Mouse (Mus musculus): Measurements from ENCODE around the gene Gm38431. TPM values are rescaled to one million over a fixed set of nuclear protein-coding genes. Genes with fewer than 3 reads are reported as not detected.
"Not testable (repeated sequence)": the region's sequence is repeated elsewhere in the genome, so short reads cannot be mapped to it uniquely, and the experiment has no call there.

Gm38431 gene
- polyA plus RNA-seq, 1 experiment from 2014 or later, result 1.6 TPM

GRCm38 (mm10) chr9:21067006-21067684, 24.7 kb downstream of the Gm38431 start, which contains the start of gene Zglp1:
Gene Zglp1, minus strand, starts transcription at chr9:21067093.
- Histone ChIP-seq H3K4me1 (replicated peaks; ENCODE audit: control insufficient read depth, insufficient read depth, low read length) (peaks cover 6% of the 10 kb centered on the region), H3K27me3 (ENCODE audit: control insufficient read depth, insufficient read depth, low read length) (no peaks in the 10 kb centered on the region), H3K9ac (no peak within 1 kb of the TSS), H3K4me3 (replicated peaks; ENCODE audit: low read length) (no peak within 1 kb of the TSS), H3K9me3 (ENCODE audit: control insufficient read depth, low read length) (no peaks in the 10 kb centered on the region), H3K36me3 (replicated peaks; ENCODE audit: control insufficient read depth, insufficient read depth) (peaks cover 54% of the 10 kb centered on the region), H3K4me2 (replicated peaks) (no peak within 1 kb of the TSS), H3K27ac (no peak within 1 kb of the TSS)
- ATAC-seq (ENCODE audit: low FRiP score) (0 out of 2 replicates have a peak, but pooled peaks have one; percentile 10), DNase-seq (ENCODE audit: low spot score) (no peak)
- WGBS, result 92% methylated on average over 27 of the region's 27 CpGs

GRCm38 (mm10) chr9:21062928-21063327, 28.9 kb downstream of the Gm38431 start:
- 85% methylated on average over 2 of the region's 2 CpGs for WGBS

GRCm38 (mm10) chr9:21051578-21051977, 40.2 kb downstream of the Gm38431 start:
- no peak overlapping the region for H3K4me3 ChIP-seq (replicated peaks; ENCODE audit: low read length)
- no peaks in the 10 kb centered on the region for H3K36me3 ChIP-seq (replicated peaks; ENCODE audit: control insufficient read depth, insufficient read depth)
- 71% methylated on average over 10 of the region's 10 CpGs for WGBS
- no peak for DNase-seq (ENCODE audit: low spot score)
- no peak for ATAC-seq (ENCODE audit: low FRiP score)
- no peak overlapping the region for H3K4me2 ChIP-seq (replicated peaks)
- H3K27ac ChIP-seq, result no peak overlapping the region
- H3K9ac ChIP-seq, result no peak overlapping the region
- H3K27me3 ChIP-seq (ENCODE audit: control insufficient read depth, insufficient read depth, low read length), result no peaks in the 10 kb centered on the region
- H3K9me3 ChIP-seq (ENCODE audit: control insufficient read depth, low read length), result no peaks in the 10 kb centered on the region
- H3K4me1 ChIP-seq (replicated peaks; ENCODE audit: control insufficient read depth, insufficient read depth, low read length), result no peaks in the 10 kb centered on the region

More at GRCm38 (mm10) chr9:21062928-21063327, 28.9 kb downstream of the Gm38431 start:
- DNase-seq (ENCODE audit: low spot score) (no peak), ATAC-seq (ENCODE audit: low FRiP score) (no peak)
- H3K27me3 ChIP-seq (ENCODE audit: control insufficient read depth, insufficient read depth, low read length), result no peaks in the 10 kb centered on the region
- peaks cover 40% of the 10 kb centered on the region for H3K36me3 ChIP-seq (replicated peaks; ENCODE audit: control insufficient read depth, insufficient read depth)
- no peak overlapping the region for H3K27ac ChIP-seq
- no peak overlapping the region for H3K9ac ChIP-seq
- no peaks in the 10 kb centered on the region for H3K4me1 ChIP-seq (replicated peaks; ENCODE audit: control insufficient read depth, insufficient read depth, low read length)
- H3K4me3 ChIP-seq (replicated peaks; ENCODE audit: low read length), result no peak overlapping the region
- no peak overlapping the region for H3K4me2 ChIP-seq (replicated peaks)
- H3K9me3 ChIP-seq (ENCODE audit: control insufficient read depth, low read length), result no peaks in the 10 kb centered on the region

- Histone ChIP-seq H3K9me3 (ENCODE audit: control insufficient read depth, low read length) (no peaks in the 10 kb centered on the region), H3K4me2 (replicated peaks) (no peak overlapping the region), H3K27me3 (ENCODE audit: control insufficient read depth, insufficient read depth, low read length) (peaks cover 4% of the 10 kb centered on the region), H3K27ac (no peak overlapping the region), H3K4me1 (replicated peaks; ENCODE audit: control insufficient read depth, insufficient read depth, low read length) (no peaks in the 10 kb centered on the region), H3K36me3 (replicated peaks; ENCODE audit: control insufficient read depth, insufficient read depth) (no peaks in the 10 kb centered on the region), H3K9ac (no peak overlapping the region), H3K4me3 (replicated peaks; ENCODE audit: low read length) (no peak overlapping the region)
- ATAC-seq (ENCODE audit: low FRiP score) (no peak), DNase-seq (ENCODE audit: low spot score) (no peak)
- 81% methylated on average over 3 of the region's 3 CpGs for whole genome bisulfite sequencing
Measured at GRCm38 (mm10) chr9:21045235-21045634, 46.6 kb downstream of the Gm38431 start.

- 79% methylated on average over 1 of the region's 1 CpGs for WGBS
- not testable (repeated sequence) for H3K4me2 ChIP-seq (replicated peaks); ATAC-seq (ENCODE audit: low FRiP score); H3K4me1 ChIP-seq (replicated peaks; ENCODE audit: control insufficient read depth, insufficient read depth, low read length); H3K9me3 ChIP-seq (ENCODE audit: control insufficient read depth, low read length); H3K9ac ChIP-seq; H3K4me3 ChIP-seq (replicated peaks; ENCODE audit: low read length); H3K27me3 ChIP-seq (ENCODE audit: control insufficient read depth, insufficient read depth, low read length); H3K36me3 ChIP-seq (replicated peaks; ENCODE audit: control insufficient read depth, insufficient read depth); H3K27ac ChIP-seq; DNase-seq (ENCODE audit: low spot score)
Measured at GRCm38 (mm10) chr9:21044785-21045184, 47.0 kb downstream of the Gm38431 start.

- Histone ChIP-seq H3K36me3 (replicated peaks; ENCODE audit: control insufficient read depth, insufficient read depth) (no peaks in the 10 kb centered on the region), H3K9me3 (ENCODE audit: control insufficient read depth, low read length) (no peaks in the 10 kb centered on the region)
Measured at GRCm38 (mm10) chr9:21043563-21043962, 48.2 kb downstream of the Gm38431 start.

GRCm38 (mm10) chr9:21041308-21041707, 50.5 kb downstream of the Gm38431 start:
- H3K27ac ChIP-seq, result no peak overlapping the region
- no peak overlapping the region for H3K4me2 ChIP-seq (replicated peaks)
- ATAC-seq (ENCODE audit: low FRiP score), result no peak
- H3K4me3 ChIP-seq (replicated peaks; ENCODE audit: low read length), result no peak overlapping the region
- peaks cover 20% of the 10 kb centered on the region; the same call in 1 of the 2 replicates for H3K4me1 ChIP-seq (replicated peaks; ENCODE audit: control insufficient read depth, insufficient read depth, low read length)
- no peak overlapping the region for H3K9ac ChIP-seq
- no peaks in the 10 kb centered on the region for H3K9me3 ChIP-seq (ENCODE audit: control insufficient read depth, low read length)
- H3K36me3 ChIP-seq (replicated peaks; ENCODE audit: control insufficient read depth, insufficient read depth), result no peaks in the 10 kb centered on the region
- DNase-seq (ENCODE audit: low spot score), result no peak
- peaks cover 44% of the 10 kb centered on the region for H3K27me3 ChIP-seq (ENCODE audit: control insufficient read depth, insufficient read depth, low read length)
- 61% methylated on average over 4 of the region's 4 CpGs for WGBS

More at GRCm38 (mm10) chr9:21043563-21043962, 48.2 kb downstream of the Gm38431 start:
- no peak for DNase-seq (ENCODE audit: low spot score)
- WGBS, result 87% methylated on average over 4 of the region's 4 CpGs
- no peak for ATAC-seq (ENCODE audit: low FRiP score)
- Histone ChIP-seq H3K27me3 (ENCODE audit: control insufficient read depth, insufficient read depth, low read length) (peaks cover 21% of the 10 kb centered on the region), H3K4me2 (replicated peaks) (no peak overlapping the region), H3K9ac (no peak overlapping the region), H3K27ac (no peak overlapping the region), H3K4me1 (replicated peaks; ENCODE audit: control insufficient read depth, insufficient read depth, low read length) (no peaks in the 10 kb centered on the region), H3K4me3 (replicated peaks; ENCODE audit: low read length) (no peak overlapping the region)

- Histone ChIP-seq H3K27me3 (ENCODE audit: control insufficient read depth, insufficient read depth, low read length) (peaks cover 59% of the 10 kb centered on the region), H3K27ac (no peak overlapping the region), H3K9me3 (ENCODE audit: control insufficient read depth, low read length) (no peaks in the 10 kb centered on the region), H3K9ac (no peak overlapping the region), H3K4me1 (replicated peaks; ENCODE audit: control insufficient read depth, insufficient read depth, low read length) (peaks cover 25% of the 10 kb centered on the region; the same call in 1 of the 2 replicates), H3K36me3 (replicated peaks; ENCODE audit: control insufficient read depth, insufficient read depth) (no peaks in the 10 kb centered on the region), H3K4me2 (replicated peaks) (no peak overlapping the region), H3K4me3 (replicated peaks; ENCODE audit: low read length) (no peak overlapping the region)
- DNase-seq (ENCODE audit: low spot score), result no peak
- no peak for ATAC-seq (ENCODE audit: low FRiP score)
- WGBS, result 75% methylated on average over 3 of the region's 3 CpGs
Measured at GRCm38 (mm10) chr9:21039779-21040178, 52.0 kb downstream of the Gm38431 start.

- DNase-seq (ENCODE audit: low spot score) (peak; percentile 61), ATAC-seq (ENCODE audit: low FRiP score) (peak; percentile 74; the same call in 1 of the 2 replicates)
- H3K4me2 ChIP-seq (replicated peaks), result peak overlapping the region; percentile 76
- H3K4me3 ChIP-seq (replicated peaks; ENCODE audit: low read length), result peak overlapping the region; percentile 46
- under 1% methylated on average over 31 of the region's 31 CpGs for WGBS
- H3K27ac ChIP-seq, result no peak overlapping the region
- H3K36me3 ChIP-seq (replicated peaks; ENCODE audit: control insufficient read depth, insufficient read depth), result no peaks in the 10 kb centered on the region
- peak overlapping the region; percentile 70 for H3K9ac ChIP-seq
- H3K9me3 ChIP-seq (ENCODE audit: control insufficient read depth, low read length), result no peaks in the 10 kb centered on the region
- peaks cover 82% of the 10 kb centered on the region for H3K27me3 ChIP-seq (ENCODE audit: control insufficient read depth, insufficient read depth, low read length)
- H3K4me1 ChIP-seq (replicated peaks; ENCODE audit: control insufficient read depth, insufficient read depth, low read length), result peaks cover 36% of the 10 kb centered on the region
Measured at GRCm38 (mm10) chr9:21037481-21037891, 54.3 kb downstream of the Gm38431 start.

Measured in hindbrain, embryonic 14.5 days (tissue).